Comparison of ENCODE assay signal across 14 mouse cellular contexts in genomic region chr13:56815471-56815870, GRCm38 (mm10).
"Had no signal": no experiment of that assay in that cellular context is flagged by ENCODE, and none has a peak within 500 bp of the region (broad histone marks: within the 10 kb centered on the region; RNA-seq: fewer than 3 reads in every experiment).

No protein-coding gene starts in this region.

- H3K9ac ChIP-seq: limb, embryonic 13.5 days; liver, embryonic 15.5 days; midbrain, embryonic 13.5 days; neural tube, embryonic 12.5 days had no signal

- H3K4me3 ChIP-seq: layer of hippocampus, adult 2 months; limb, embryonic 13.5 days; liver, embryonic 15.5 days; midbrain, embryonic 13.5 days; myocyte; neural tube, embryonic 12.5 days had no signal

- H3K27me3 ChIP-seq: limb, embryonic 13.5 days; liver, embryonic 15.5 days; midbrain, embryonic 13.5 days; neural tube, embryonic 12.5 days had no signal

- H3K27ac ChIP-seq: layer of hippocampus, adult 2 months; limb, embryonic 13.5 days; liver, embryonic 15.5 days; midbrain, embryonic 13.5 days; neural tube, embryonic 12.5 days had no signal

- DNase-seq: kidney, postnatal 10 days; kidney, postnatal 4 days; left cerebral cortex, postnatal 4 days; lung, adult 2 months; lung, postnatal 36 days; thymus, adult 18-20 months; thymus, postnatal 14 days had no signal

- ATAC-seq: lung, postnatal 0 days; midbrain, embryonic 13.5 days had no signal

- H3K4me2 ChIP-seq: limb, embryonic 13.5 days; liver, embryonic 15.5 days; midbrain, embryonic 13.5 days; neural tube, embryonic 12.5 days had no signal

- H3K4me1 ChIP-seq: limb, embryonic 13.5 days; liver, embryonic 15.5 days; midbrain, embryonic 13.5 days; neural tube, embryonic 12.5 days had no signal

- H3K9me3 ChIP-seq: limb, embryonic 13.5 days; liver, embryonic 15.5 days; midbrain, embryonic 13.5 days; neural tube, embryonic 12.5 days had no signal

- H3K36me3 ChIP-seq: limb, embryonic 13.5 days; liver, embryonic 15.5 days; midbrain, embryonic 13.5 days; neural tube, embryonic 12.5 days had no signal
